Mouse (Mus musculus) C2C12 (cell line): ENCODE measurements around the gene Arhgap15. TPM values are rescaled to one million over a fixed set of nuclear protein-coding genes. Genes with fewer than 3 reads are reported as not detected.

Experiments
- H3K27me3 ChIP-seq: one replicate; pipeline ENCODE4 v1.6.1; 2011; ENCODE audit not compliant: control insufficient read depth, insufficient read depth, insufficient read length
- H3K36me3 ChIP-seq: one replicate; pipeline ENCODE4 v1.6.1; 2011; ENCODE audit not compliant: control insufficient read depth, insufficient read depth
- H3K4me3 ChIP-seq: one replicate; pipeline ENCODE4 v1.5.1; 2011; ENCODE audit warnings: mild to moderate bottlenecking, control low read depth; ENCODE audit not compliant: poor library complexity, insufficient read depth, severe bottlenecking
- H3K79me2 ChIP-seq: one replicate; pipeline ENCODE4 v1.6.1; 2011; ENCODE audit not compliant: control insufficient read depth, insufficient read depth
- H3K79me3 ChIP-seq: one replicate; pipeline ENCODE4 v1.6.1; 2011; ENCODE audit warnings: low read depth, control low read depth
- H3ac ChIP-seq: one replicate; pipeline ENCODE3; 2011; ENCODE audit warnings: low read depth; ENCODE audit not compliant: control insufficient read depth, insufficient read length
- CEBPB ChIP-seq: IDR thresholded peaks from one replicate; pipeline ENCODE4 v1.6.1; 2011; ENCODE audit warnings: low read depth, mild to moderate bottlenecking, control low read depth, moderate library complexity
- CTCF ChIP-seq: IDR thresholded peaks from one replicate; pipeline ENCODE4 v1.5.1; 2011; ENCODE audit not compliant: control insufficient read depth, insufficient read depth, insufficient read length
- FOSL1 ChIP-seq: IDR thresholded peaks from one replicate; pipeline ENCODE4 v1.8.0; 2011; ENCODE audit warnings: mild to moderate bottlenecking, low read length; ENCODE audit not compliant: poor library complexity, insufficient read depth, severe bottlenecking
- MAX ChIP-seq: IDR thresholded peaks from one replicate; pipeline ENCODE4 v1.6.1; 2011; ENCODE audit warnings: mild to moderate bottlenecking, control low read depth
- MYOD1 ChIP-seq: IDR thresholded peaks from one replicate; pipeline ENCODE4 v1.6.1; 2011; ENCODE audit warnings: low read depth; ENCODE audit not compliant: control insufficient read depth, insufficient read length
- MYOG ChIP-seq: IDR thresholded peaks from one replicate; pipeline ENCODE4 v1.6.1; 2011; ENCODE audit not compliant: control insufficient read depth, insufficient read length; ENCODE audit errors: extremely low read depth
- USF1 ChIP-seq: IDR thresholded peaks from one replicate; pipeline ENCODE4 v1.6.1; 2011; ENCODE audit warnings: low read depth, mild to moderate bottlenecking, control low read depth, moderate library complexity
- polyA plus RNA-seq: library from polyadenylated mRNA; unstranded; fragments of >200 nt; fragmentation: generic; extraction: Trizol; gene quantifications from one replicate; pipeline ENCODE4 v1.2.1, GENCODE M21; 2012; ENCODE audit warnings: missing spikeins

Arhgap15 gene
- polyA plus RNA-seq, 1 experiment: not detected

DNA sequence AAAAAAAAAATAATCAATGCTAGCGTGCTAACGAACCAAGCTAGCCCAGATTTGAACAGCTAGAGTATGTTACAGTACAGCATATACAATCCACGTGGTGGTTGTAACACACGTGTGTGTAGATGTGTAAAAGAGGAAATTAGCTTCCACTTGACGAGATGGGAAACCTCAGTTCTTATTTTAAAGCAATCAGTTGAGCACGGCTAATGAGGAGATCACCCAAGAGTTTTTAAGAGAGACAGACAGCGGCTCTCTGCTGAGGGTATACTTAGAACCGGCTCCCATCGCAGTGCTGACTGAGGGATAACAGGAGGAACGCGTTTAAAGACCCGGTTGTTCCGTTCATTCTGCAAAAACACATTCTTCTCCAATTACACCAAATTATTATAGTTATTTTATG is 524.0 kb downstream of the Arhgap15 start:
- TF ChIP-seq USF1 (no peak), CEBPB (no peak)
- H3K27me3 ChIP-seq: no peaks in the 10 kb centered on the region
- H3K79me2 ChIP-seq: no peaks in the 10 kb centered on the region
- no peak overlapping the region for H3K4me3 ChIP-seq
- H3K79me3 ChIP-seq: no peaks in the 10 kb centered on the region
- no peak overlapping the region for H3ac ChIP-seq
- H3K36me3 ChIP-seq: no peaks in the 10 kb centered on the region

DNA sequence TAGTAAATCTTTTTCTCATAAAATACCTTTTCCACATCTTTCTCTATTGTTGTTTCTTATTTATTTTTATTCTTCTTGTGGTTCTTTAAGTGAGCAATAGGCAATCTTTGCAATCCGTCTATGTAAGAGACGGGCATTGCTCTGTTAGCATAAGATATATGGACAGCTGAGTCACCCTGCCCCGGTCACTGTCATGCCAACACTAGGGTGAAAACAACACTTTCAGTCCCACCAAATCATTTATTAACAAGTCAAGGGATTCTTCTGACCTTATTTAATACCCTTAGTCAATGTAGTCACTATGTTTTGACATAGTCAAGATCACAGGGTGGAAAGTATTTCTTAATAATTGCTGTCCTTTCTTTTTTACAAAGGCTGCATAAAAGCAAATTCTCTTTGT is 525.8 kb downstream of the Arhgap15 start:
- Histone ChIP-seq H3K36me3 (no peaks in the 10 kb centered on the region), H3K79me2 (no peaks in the 10 kb centered on the region), H3K27me3 (no peaks in the 10 kb centered on the region), H3K79me3 (no peaks in the 10 kb centered on the region), H3K4me3 (no peak overlapping the region), H3ac (no peak overlapping the region)
- TF ChIP-seq MAX (no peak), MYOD1 (no peak), USF1 (no peak), FOSL1 (no peak), CEBPB (no peak), MYOG (no peak)

DNA sequence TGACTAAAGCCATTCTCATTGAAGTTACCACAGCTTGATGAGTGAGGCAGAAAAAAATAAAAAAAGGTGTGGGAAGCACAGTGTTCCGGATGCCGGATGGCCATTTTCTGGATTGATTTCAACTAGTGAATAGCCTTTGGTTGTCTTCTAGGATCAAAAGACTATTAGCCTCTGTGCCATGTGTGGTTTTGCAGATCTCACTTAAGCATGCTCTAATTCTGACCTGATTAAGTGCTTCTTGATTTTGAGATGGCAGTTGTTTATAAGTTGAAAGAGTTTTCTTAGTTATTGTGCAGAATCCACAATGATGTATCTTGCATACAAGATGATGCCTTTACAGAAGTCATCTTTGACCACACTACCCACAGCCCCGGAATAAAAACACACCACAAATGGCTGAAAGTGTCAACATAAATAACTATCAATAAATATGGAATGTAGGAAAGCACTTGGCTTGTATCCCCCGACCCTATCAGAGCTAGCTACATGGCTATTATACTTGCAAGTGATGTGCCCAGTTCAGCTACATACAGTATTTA is 537.6 kb downstream of the Arhgap15 start:
- TF ChIP-seq MYOG: no peak

DNA sequence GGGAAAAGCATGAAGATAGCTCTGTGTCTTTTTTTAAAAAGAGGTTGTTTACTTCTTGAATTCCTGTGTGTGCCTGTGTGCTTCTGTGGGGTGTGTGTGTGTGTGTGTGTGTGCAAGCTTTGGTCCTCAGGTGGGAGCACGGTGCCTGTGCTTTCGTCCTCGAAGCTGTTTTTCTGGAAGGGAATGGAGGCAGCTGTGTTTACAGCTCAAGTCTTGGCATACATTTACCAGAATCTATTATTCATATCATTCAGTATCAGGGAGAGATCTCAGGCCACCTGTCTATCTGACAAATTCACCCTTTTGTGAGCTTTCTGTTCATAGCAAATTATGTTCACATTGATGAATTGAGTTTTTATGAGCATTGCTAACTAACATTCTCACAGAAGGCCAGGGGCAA is 550.5 kb downstream of the Arhgap15 start:
- no peaks in the 10 kb centered on the region for H3K36me3 ChIP-seq
- H3K27me3 ChIP-seq: no peaks in the 10 kb centered on the region
- no peaks in the 10 kb centered on the region for H3K79me2 ChIP-seq
- H3K79me3 ChIP-seq: no peaks in the 10 kb centered on the region
- no peak overlapping the region for H3K4me3 ChIP-seq
- no peak for TF ChIP-seq MYOD1
- no peak for TF ChIP-seq CEBPB
- TF ChIP-seq USF1: no peak
- H3ac ChIP-seq: no peak overlapping the region

More for the DNA sequence above, 537.6 kb downstream of the Arhgap15 start:
- Histone ChIP-seq H3K36me3 (no peaks in the 10 kb centered on the region), H3K79me2 (no peaks in the 10 kb centered on the region), H3K4me3 (no peak overlapping the region), H3K79me3 (no peaks in the 10 kb centered on the region), H3K27me3 (no peaks in the 10 kb centered on the region), H3ac (no peak overlapping the region)

DNA sequence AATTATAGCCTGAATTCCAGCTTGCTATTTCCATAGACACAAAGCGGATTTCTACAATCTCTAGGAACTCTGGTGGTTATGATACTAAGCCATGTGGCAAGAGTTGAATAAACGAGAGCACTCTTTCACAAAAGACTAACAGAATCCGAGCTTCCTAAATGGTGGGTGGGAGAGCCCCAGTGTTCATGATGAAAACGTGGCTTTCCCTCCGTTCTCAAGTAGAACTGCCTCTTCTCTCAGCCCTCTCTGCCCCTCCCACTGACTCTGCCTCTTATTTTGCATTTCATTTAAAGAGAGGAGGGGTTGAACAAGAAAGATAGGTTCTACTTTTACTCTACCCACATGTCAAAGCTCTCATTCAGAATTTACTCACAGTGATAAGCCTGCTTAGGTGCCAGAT is 551.3 kb downstream of the Arhgap15 start:
- H3ac ChIP-seq: no peak overlapping the region
- no peaks in the 10 kb centered on the region for H3K79me2 ChIP-seq
- no peaks in the 10 kb centered on the region for H3K27me3 ChIP-seq
- H3K4me3 ChIP-seq: no peak overlapping the region
- no peaks in the 10 kb centered on the region for H3K79me3 ChIP-seq
- H3K36me3 ChIP-seq: no peaks in the 10 kb centered on the region
- TF ChIP-seq CTCF: no peak
- TF ChIP-seq MYOD1: no peak
- no peak for TF ChIP-seq MYOG
- TF ChIP-seq MAX: no peak
- no peak for TF ChIP-seq CEBPB
- no peak for TF ChIP-seq FOSL1
- TF ChIP-seq USF1: no peak

DNA sequence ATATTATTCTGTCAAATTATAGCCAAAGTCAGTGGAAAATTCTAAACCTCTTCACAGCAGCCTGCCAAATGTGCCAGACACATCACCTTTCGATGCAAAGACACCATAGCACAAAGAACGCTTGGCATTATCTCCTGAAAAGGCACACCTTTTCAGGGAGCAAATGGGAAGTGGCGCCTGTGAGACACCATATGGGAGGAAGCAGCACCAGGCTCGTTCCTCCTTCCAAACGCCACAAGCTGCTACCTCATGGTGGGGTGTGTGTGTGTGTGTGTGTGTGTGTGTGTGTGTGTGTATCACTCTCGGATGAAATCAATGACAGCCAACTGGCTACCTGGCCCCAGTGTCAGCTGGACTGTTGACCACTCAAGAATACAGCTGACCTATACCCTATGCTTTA is 551.8 kb downstream of the Arhgap15 start:
- no peak overlapping the region for H3K4me3 ChIP-seq
- TF ChIP-seq MAX (no peak), USF1 (no peak), MYOG (no peak)
- H3K27me3 ChIP-seq: no peaks in the 10 kb centered on the region
- no peak overlapping the region for H3ac ChIP-seq
- no peaks in the 10 kb centered on the region for H3K36me3 ChIP-seq
- no peaks in the 10 kb centered on the region for H3K79me3 ChIP-seq
- no peaks in the 10 kb centered on the region for H3K79me2 ChIP-seq
